Mouse (Mus musculus): Measurements from ENCODE around the gene Armc2. TPM values are rescaled to one million over a fixed set of nuclear protein-coding genes. Genes with fewer than 3 reads are reported as not detected.
A peak's percentile ranks its signal among the peaks of the same experiment; 100 is the strongest.

Armc2 gene
- polyA plus RNA-seq, 1 experiment = 1.2 TPM

DNA sequence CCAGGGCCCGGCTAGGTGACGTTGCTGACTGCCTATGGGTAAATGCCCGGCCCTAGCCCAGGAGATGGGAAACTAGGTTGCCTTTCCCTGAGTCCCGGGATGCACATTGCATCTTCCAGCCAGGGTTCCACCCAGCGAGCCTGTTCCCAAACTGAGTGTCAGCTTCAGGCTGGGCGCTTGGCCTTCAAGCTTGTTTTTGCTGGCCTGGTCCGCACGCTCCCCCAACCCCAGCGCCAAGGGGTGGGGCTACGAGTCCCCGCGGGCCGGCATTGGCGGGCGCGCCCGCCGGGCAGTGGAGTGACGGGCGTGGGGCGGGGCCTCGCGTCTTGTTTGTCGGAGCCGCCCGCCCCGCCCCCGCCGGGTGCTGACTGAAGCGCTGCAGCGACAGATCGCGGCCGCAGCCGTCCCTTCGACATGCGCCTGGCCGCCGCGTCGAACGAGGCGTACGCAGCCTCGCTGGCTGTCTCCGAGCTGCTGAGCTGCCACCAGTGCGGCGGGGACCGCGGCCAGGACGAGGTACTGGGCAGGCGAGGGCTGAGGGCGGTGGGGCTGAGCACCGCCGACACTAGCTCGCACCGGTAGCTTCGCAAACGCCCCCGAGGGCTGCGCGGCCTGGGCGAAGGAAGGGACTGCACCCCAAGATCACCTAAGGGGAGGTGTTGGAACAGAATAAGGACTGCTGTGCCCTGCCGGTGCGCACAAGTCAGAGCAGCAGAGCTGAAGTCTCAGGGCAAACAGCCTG is 131.0 kb downstream of the Armc2 start:
- Histone ChIP-seq H3K27ac (ENCODE audit: insufficient read depth, low read length) (peak overlapping the region; percentile 4; the same call in 1 of the 2 replicates), H3K36me3 (ENCODE audit: control insufficient read depth, insufficient read depth, low read length, poor library complexity, severe bottlenecking) (no peaks in the 10 kb centered on the region), H3K9me3 (replicated peaks; ENCODE audit: control insufficient read depth, insufficient read depth, low read length, poor library complexity, severe bottlenecking) (no peaks in the 10 kb centered on the region), H3K27me3 (ENCODE audit: control insufficient read depth, insufficient read depth, low read length, poor library complexity, severe bottlenecking) (no peaks in the 10 kb centered on the region), H3K4me3 (ENCODE audit: low read depth, low read length) (peak overlapping the region; percentile 71), H3K4me1 (ENCODE audit: control insufficient read depth, insufficient read depth, low read length) (no peaks in the 10 kb centered on the region), H3K9ac (ENCODE audit: low read depth, poor library complexity, severe bottlenecking) (peak overlapping the region; percentile 49)
- TF ChIP-seq EP300 (IDR thresholded peaks at IDR 0.05; ENCODE audit: insufficient read depth, low read depth, low read length) (no peak), CTCF (IDR thresholded peaks at IDR 0.05; ENCODE audit: low read depth, low read length) (no peak), POLR2A (IDR thresholded peaks at IDR 0.05; ENCODE audit: insufficient read depth, low read length) (peak; percentile 10)

DNA sequence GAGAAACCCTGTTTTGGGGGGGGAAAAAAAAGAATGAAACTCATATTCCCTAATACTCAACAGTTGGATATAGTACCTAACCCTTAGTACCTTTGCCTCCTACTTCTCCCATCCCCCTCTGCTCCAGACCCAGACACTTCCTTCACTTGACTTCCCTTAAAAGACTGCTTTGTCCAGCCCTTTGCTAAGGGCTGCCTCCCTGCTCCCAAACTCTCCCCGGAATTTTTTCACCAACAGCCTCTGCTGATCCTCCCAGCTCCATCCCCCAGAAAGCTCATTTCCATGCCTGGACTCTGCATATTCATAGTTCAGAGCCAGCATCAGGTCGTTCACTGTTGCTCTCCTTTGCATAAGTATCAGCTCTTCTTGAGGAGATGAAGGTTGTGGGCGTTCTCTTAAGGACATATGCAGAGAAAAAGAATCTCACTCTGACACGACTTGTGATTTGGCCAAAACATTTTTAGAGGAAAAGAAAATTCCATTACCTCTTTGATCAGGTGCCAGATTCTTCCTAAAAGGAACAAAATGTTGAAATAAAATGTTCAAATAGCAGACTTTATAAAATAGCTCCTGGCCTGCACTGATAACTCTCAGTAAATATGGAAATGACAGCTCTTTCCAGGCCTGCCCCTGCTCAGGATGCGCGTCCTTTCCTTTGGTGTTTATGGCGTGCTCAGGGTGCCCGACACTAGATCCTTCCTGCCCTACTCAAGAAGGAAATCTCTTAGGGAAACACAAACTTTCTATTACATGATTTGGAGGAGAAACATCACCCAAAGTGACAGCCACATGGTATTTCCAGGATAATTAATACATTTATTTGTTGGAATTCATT is 134.3 kb downstream of the Armc2 start:
- Histone ChIP-seq H3K9me3 (replicated peaks; ENCODE audit: control insufficient read depth, insufficient read depth, low read length, poor library complexity, severe bottlenecking) (no peaks in the 10 kb centered on the region), H3K4me3 (ENCODE audit: low read depth, low read length) (no peak overlapping the region), H3K36me3 (ENCODE audit: control insufficient read depth, insufficient read depth, low read length, poor library complexity, severe bottlenecking) (no peaks in the 10 kb centered on the region), H3K27ac (ENCODE audit: insufficient read depth, low read length) (no peak overlapping the region), H3K27me3 (ENCODE audit: control insufficient read depth, insufficient read depth, low read length, poor library complexity, severe bottlenecking) (no peaks in the 10 kb centered on the region), H3K4me1 (ENCODE audit: control insufficient read depth, insufficient read depth, low read length) (peaks cover 5% of the 10 kb centered on the region), H3K9ac (ENCODE audit: low read depth, poor library complexity, severe bottlenecking) (no peak overlapping the region)
- TF ChIP-seq POLR2A (IDR thresholded peaks at IDR 0.05; ENCODE audit: insufficient read depth, low read length) (no peak), EP300 (IDR thresholded peaks at IDR 0.05; ENCODE audit: insufficient read depth, low read depth, low read length) (no peak), CTCF (IDR thresholded peaks at IDR 0.05; ENCODE audit: low read depth, low read length) (no peak)

DNA sequence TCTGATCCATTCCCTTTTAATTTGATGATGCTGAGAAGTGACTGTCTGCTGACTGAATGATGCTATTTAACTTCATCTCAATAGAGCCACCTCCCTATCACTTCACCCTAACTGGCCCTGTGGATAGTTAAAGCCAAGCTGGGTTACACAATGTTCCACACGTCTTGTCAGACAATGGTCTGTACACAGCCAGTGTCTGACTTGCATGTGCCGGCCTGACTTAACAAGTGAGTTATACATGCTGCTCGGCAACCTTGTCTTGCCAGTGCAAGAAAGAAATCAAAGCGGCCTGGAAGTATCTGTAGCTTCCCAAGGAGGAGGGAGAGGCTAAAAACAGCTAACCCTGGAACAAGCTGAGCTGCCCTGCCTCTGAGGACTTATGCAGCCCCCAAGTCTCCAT is 136.8 kb downstream of the Armc2 start:
- no peaks in the 10 kb centered on the region for H3K27me3 ChIP-seq (ENCODE audit: control insufficient read depth, insufficient read depth, low read length, poor library complexity, severe bottlenecking)
- no peaks in the 10 kb centered on the region for H3K36me3 ChIP-seq (ENCODE audit: control insufficient read depth, insufficient read depth, low read length, poor library complexity, severe bottlenecking)
- H3K4me3 ChIP-seq (ENCODE audit: low read depth, low read length) = no peak overlapping the region
- no peaks in the 10 kb centered on the region for H3K9me3 ChIP-seq (replicated peaks; ENCODE audit: control insufficient read depth, insufficient read depth, low read length, poor library complexity, severe bottlenecking)
- peaks cover 5% of the 10 kb centered on the region for H3K4me1 ChIP-seq (ENCODE audit: control insufficient read depth, insufficient read depth, low read length)
- no peak overlapping the region for H3K9ac ChIP-seq (ENCODE audit: low read depth, poor library complexity, severe bottlenecking)
- no peak overlapping the region for H3K27ac ChIP-seq (ENCODE audit: insufficient read depth, low read length)
- TF ChIP-seq POLR2A (IDR thresholded peaks at IDR 0.05; ENCODE audit: insufficient read depth, low read length) = no peak
- TF ChIP-seq CTCF (IDR thresholded peaks at IDR 0.05; ENCODE audit: low read depth, low read length) = no peak
- TF ChIP-seq EP300 (IDR thresholded peaks at IDR 0.05; ENCODE audit: insufficient read depth, low read depth, low read length) = no peak

DNA sequence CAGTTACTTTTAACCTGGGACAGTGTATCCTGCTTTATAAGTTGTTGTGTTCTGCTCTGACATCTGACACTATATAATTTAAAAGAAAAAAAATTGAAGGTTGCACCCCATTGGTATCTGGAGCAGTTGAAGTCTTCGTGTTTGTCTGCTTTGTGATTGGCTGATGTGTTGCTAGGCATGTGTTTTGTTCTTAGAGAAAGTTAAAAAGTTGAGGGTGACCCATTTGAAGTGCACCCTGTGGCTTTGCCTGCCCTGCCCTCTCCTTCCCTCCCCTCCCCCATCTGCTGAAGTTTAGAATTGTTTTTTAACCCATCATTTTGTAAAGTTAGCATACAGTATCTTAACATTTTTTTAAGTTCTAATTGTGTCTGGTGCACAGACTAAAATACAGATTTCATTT is 137.5 kb downstream of the Armc2 start:
- Histone ChIP-seq H3K27me3 (ENCODE audit: control insufficient read depth, insufficient read depth, low read length, poor library complexity, severe bottlenecking) (no peaks in the 10 kb centered on the region), H3K36me3 (ENCODE audit: control insufficient read depth, insufficient read depth, low read length, poor library complexity, severe bottlenecking) (no peaks in the 10 kb centered on the region), H3K4me3 (ENCODE audit: low read depth, low read length) (no peak overlapping the region), H3K9me3 (replicated peaks; ENCODE audit: control insufficient read depth, insufficient read depth, low read length, poor library complexity, severe bottlenecking) (no peaks in the 10 kb centered on the region), H3K4me1 (ENCODE audit: control insufficient read depth, insufficient read depth, low read length) (peaks cover 5% of the 10 kb centered on the region), H3K9ac (ENCODE audit: low read depth, poor library complexity, severe bottlenecking) (no peak overlapping the region), H3K27ac (ENCODE audit: insufficient read depth, low read length) (no peak overlapping the region)
- no peak for TF ChIP-seq POLR2A (IDR thresholded peaks at IDR 0.05; ENCODE audit: insufficient read depth, low read length)
- TF ChIP-seq CTCF (IDR thresholded peaks at IDR 0.05; ENCODE audit: low read depth, low read length) = no peak
- no peak for TF ChIP-seq EP300 (IDR thresholded peaks at IDR 0.05; ENCODE audit: insufficient read depth, low read depth, low read length)

DNA sequence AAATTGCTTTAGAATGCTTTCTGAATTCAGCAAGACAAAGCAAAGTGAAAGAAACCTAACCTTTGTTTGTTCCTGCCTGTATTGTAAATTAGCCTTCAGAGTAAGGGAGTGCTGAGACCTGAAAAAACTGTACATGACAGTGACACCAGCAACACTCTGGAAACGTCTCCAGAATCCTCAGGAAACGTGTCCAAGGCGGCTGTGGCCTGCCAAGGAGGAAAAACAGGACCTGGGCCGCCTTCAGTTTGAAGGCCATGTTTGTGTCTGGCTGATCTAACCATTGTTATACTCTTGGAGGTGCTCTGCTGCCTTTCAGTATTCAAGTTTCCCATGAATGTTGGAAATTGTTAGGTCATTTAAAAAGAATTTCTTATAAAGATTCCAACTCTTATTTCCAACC is 138.0 kb downstream of the Armc2 start:
- H3K9me3 ChIP-seq (replicated peaks; ENCODE audit: control insufficient read depth, insufficient read depth, low read length, poor library complexity, severe bottlenecking) = no peaks in the 10 kb centered on the region
- TF ChIP-seq EP300 (IDR thresholded peaks at IDR 0.05; ENCODE audit: insufficient read depth, low read depth, low read length) = no peak
- TF ChIP-seq POLR2A (IDR thresholded peaks at IDR 0.05; ENCODE audit: insufficient read depth, low read length) = no peak
- no peak for TF ChIP-seq CTCF (IDR thresholded peaks at IDR 0.05; ENCODE audit: low read depth, low read length)
- peaks cover 5% of the 10 kb centered on the region for H3K4me1 ChIP-seq (ENCODE audit: control insufficient read depth, insufficient read depth, low read length)
- no peak overlapping the region for H3K9ac ChIP-seq (ENCODE audit: low read depth, poor library complexity, severe bottlenecking)
- no peaks in the 10 kb centered on the region for H3K36me3 ChIP-seq (ENCODE audit: control insufficient read depth, insufficient read depth, low read length, poor library complexity, severe bottlenecking)
- no peak overlapping the region for H3K4me3 ChIP-seq (ENCODE audit: low read depth, low read length)
- H3K27me3 ChIP-seq (ENCODE audit: control insufficient read depth, insufficient read depth, low read length, poor library complexity, severe bottlenecking) = no peaks in the 10 kb centered on the region
- no peak overlapping the region for H3K27ac ChIP-seq (ENCODE audit: insufficient read depth, low read length)

DNA sequence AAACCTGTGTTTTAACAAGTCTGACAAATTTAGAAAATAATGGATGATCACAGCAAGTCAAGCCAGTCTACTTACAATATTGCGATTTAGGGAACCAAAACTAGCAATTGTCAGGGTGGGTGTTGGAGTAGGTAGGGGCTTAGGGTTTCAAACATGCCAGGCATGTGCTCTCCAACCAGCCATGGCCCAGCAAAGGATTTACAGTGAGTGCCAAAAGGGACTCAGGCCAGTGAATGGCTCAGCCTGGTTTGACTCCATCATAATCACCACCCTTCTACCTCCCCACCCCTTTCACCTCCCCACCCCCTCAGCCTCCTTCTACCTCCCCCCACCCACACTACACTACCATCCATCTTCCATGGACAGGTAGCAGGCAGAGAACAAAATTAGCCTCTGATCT is 138.6 kb downstream of the Armc2 start:
- H3K36me3 ChIP-seq (ENCODE audit: control insufficient read depth, insufficient read depth, low read length, poor library complexity, severe bottlenecking) = no peaks in the 10 kb centered on the region
- H3K9ac ChIP-seq (ENCODE audit: low read depth, poor library complexity, severe bottlenecking) = no peak overlapping the region
- H3K27me3 ChIP-seq (ENCODE audit: control insufficient read depth, insufficient read depth, low read length, poor library complexity, severe bottlenecking) = no peaks in the 10 kb centered on the region
- H3K9me3 ChIP-seq (replicated peaks; ENCODE audit: control insufficient read depth, insufficient read depth, low read length, poor library complexity, severe bottlenecking) = no peaks in the 10 kb centered on the region
- no peak for TF ChIP-seq CTCF (IDR thresholded peaks at IDR 0.05; ENCODE audit: low read depth, low read length)
- no peak for TF ChIP-seq EP300 (IDR thresholded peaks at IDR 0.05; ENCODE audit: insufficient read depth, low read depth, low read length)
- TF ChIP-seq POLR2A (IDR thresholded peaks at IDR 0.05; ENCODE audit: insufficient read depth, low read length) = no peak
- no peak overlapping the region for H3K27ac ChIP-seq (ENCODE audit: insufficient read depth, low read length)
- H3K4me1 ChIP-seq (ENCODE audit: control insufficient read depth, insufficient read depth, low read length) = peaks cover 5% of the 10 kb centered on the region
- no peak overlapping the region for H3K4me3 ChIP-seq (ENCODE audit: low read depth, low read length)
